Mouse (Mus musculus) kidney, adult 2 months (tissue): ENCODE measurements around the gene Trim13.

ENCODE experiments used
- CTCF ChIP-seq: fragments of 200-500 bp; conservative IDR thresholded peaks from 2 replicates; pipeline ENCODE4 v1.5.1; 2011; ENCODE audit warnings: low read depth, mild to moderate bottlenecking, control low read depth, low read length, moderate library complexity, mixed read lengths; ENCODE audit not compliant: insufficient read depth, insufficient read length
- POLR2A ChIP-seq: fragments of 200-500 bp; IDR thresholded peaks from one replicate; pipeline ENCODE4 v1.6.1; 2011; ENCODE audit warnings: low read depth, low read length, control low read depth

DNA sequence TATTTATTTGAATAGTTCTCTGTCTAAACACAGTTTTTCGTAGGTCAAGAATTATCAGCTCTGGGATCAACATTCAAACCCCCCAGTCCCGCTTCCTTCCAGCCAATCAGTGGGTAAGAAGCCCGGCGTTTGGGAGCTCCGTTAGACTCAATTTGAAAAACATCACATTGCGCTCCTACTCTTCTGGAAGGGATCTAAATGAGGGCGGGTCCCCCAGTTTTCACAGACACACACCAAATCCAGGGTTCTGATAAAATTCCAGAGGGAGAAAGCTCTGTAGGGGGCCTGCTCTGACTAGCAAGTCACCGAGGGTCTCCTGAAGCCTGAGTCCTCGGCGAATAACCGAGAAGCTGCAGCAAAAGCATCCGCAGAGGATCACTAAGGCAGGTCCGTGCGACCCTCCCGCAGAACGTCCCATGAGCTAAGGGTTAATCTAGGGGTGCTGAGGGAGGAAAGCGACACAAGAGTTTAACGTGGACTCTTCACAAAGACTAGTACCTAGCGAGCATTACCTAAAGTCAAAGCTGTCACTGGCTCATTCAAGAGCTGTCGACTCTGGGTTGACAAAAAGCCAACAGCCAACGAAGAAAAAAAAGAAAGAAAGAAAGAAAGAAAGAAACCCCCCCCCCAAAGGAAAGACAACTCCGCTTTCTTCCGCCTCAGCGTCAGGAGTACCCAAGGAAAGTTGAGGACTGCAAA, 49.3 kb downstream of the Trim13 start:
- TF ChIP-seq CTCF (no peak), POLR2A (no peak)
